Mouse (Mus musculus) skeletal muscle tissue, postnatal 0 days (tissue): ENCODE measurements around the gene AI597479. TPM values are rescaled to one million over a fixed set of nuclear protein-coding genes. Genes with fewer than 3 reads are reported as not detected.

ENCODE experiments used
- polyA plus RNA-seq: library from polyadenylated mRNA; unstranded; fragments of >200 nt; fragmentation: Nextera tagmentation; extraction: Ambion mirVana; gene quantifications from 2 replicates; pipeline ENCODE4 v1.2.1, GENCODE M21; 2015

The AI597479 gene
- polyA plus RNA-seq: 14.1 and 14.5 TPM in 2 replicates

GRCm38 (mm10) chr1:43098031-43098984, at the start of gene AI597479, which contains the start of gene Tgfbrap1:
TSS of gene AI597479 (plus strand) at chr1:43098710.
TSS of gene Tgfbrap1 (minus strand) at chr1:43098637.

Other genes with a start within 250 kb of the AI597479 start
- 46.6 and 51.0 TPM in 2 replicates for gene Mrps9, start 247.5 kb upstream of the AI597479 start, polyA plus RNA-seq
- 0.37 and 0.51 TPM in 2 replicates for gene Gpr45, start 145.8 kb upstream of the AI597479 start, polyA plus RNA-seq
- 4.4 and 4.8 TPM in 2 replicates for gene Tgfbrap1, start 73 bp upstream of the AI597479 start, polyA plus RNA-seq
- 34.4 and 36.1 TPM in 2 replicates for gene Fhl2, start 98.3 kb downstream of the AI597479 start, polyA plus RNA-seq